Mouse (Mus musculus): Measurements from ENCODE around the gene Aldh3a1.
"Not testable (repeated sequence)": the region's sequence is repeated elsewhere in the genome, so short reads cannot be mapped to it uniquely, and the experiment has no call there.

Aldh3a1 gene

GRCm38 (mm10) chr11:61207487-61208246, at the start of gene Aldh3a1:
TSS of gene Aldh3a1 (plus strand) at chr11:61207537.
- no peak for DNase-seq (ENCODE audit: low spot score in 2 of 2)

- DNase-seq (ENCODE audit: low spot score in 2 of 2) = no peak
Observed at GRCm38 (mm10) chr11:61158141-61158540, 49.2 kb upstream of the Aldh3a1 start.

DNA sequence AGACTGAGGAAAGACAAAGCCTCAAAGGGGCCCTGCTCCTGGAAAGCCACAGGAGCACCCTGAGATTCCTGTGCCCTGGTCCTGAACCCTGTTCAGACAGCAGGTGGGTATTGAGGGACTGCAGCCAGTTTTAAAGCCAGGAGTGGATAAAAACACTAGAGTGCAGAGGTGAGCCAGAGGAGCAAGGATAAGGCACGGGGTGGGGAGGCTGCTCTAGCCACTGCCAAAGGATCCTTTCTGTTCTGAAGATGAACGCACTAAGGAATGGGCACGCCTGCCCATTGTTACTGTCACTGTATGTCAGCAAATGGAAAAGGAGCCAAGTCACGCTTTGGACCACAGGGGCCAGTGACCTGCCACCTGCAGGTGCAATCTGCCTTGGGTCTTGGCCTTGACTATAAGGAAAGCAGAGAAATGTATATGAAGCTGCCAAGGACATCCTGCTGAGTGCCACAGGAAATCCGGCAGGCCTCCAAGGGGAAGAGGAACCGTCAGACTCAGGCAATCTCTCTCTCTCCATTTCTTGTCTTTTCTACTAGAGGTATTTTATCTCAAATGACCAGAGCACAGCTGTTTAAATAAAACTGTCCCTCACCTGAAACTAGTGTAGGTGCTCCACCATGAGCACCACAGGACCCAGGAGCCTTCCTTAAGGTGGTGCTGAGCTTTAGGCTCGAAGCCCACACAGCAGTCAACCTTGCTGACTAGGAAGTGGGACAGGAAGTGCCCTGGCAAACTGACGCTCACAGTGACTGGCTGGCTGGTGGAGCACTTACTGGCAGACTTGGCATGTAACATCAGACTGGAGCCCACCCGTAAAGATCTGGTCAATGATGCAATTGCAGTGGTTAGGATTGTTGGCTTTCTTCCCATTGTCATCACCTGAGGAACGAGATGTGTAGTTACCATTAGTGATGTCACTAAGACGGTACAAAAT, 47.3 kb upstream of the Aldh3a1 start:
- no peak for DNase-seq (ENCODE audit: low spot score in 2 of 2)

GRCm38 (mm10) chr11:61161121-61161520, 46.2 kb upstream of the Aldh3a1 start:
- no peak for DNase-seq (ENCODE audit: low spot score in 2 of 2)

DNA sequence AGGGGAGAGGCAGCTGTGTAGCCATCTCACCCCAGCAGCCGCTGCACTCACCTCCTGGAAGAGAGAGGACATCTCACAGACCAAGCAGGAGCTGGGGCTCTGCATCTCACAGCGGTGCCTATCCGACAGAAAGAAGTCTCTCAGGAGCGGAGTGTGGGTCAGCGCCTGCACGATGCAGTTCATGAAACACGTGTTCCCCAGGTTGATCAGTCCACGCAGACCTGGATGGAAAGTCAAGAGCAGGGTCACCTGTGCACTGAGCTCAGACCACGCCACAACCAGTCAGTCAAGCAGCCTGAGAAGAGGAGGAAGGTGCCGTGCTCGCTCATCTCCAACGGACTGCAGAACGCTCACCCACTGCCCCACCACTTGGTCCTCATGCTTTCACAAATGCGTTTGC, 44.6 kb upstream of the Aldh3a1 start:
- no peak for DNase-seq (ENCODE audit: low spot score in 2 of 2)

GRCm38 (mm10) chr11:61163341-61163740, 44.0 kb upstream of the Aldh3a1 start:
- DNase-seq (ENCODE audit: low spot score in 2 of 2) = no peak

DNA sequence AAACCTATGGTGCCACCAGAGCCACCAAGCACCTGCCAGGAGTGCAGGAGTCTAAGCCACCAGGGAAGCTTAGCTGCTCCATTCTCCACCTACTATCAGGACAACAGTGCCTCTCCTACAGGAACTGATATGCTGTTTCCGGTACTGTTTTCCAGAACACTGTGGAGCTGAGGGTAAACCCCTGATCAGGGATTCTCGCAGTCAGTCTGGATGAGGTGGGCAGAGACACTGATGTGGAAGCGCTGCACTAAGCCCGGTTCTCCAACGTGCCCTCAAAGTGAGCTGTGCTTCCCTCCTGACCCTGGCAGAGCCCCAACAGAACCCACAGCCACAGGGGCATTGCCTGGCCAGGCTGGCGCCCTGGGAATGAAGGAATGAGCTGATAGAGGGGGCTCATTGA, 43.0 kb upstream of the Aldh3a1 start:
- DNase-seq (ENCODE audit: low spot score in 2 of 2) = no peak

- DNase-seq (ENCODE audit: low spot score in 2 of 2) = no peak
Observed at GRCm38 (mm10) chr11:61164881-61165280, 42.5 kb upstream of the Aldh3a1 start.

DNA sequence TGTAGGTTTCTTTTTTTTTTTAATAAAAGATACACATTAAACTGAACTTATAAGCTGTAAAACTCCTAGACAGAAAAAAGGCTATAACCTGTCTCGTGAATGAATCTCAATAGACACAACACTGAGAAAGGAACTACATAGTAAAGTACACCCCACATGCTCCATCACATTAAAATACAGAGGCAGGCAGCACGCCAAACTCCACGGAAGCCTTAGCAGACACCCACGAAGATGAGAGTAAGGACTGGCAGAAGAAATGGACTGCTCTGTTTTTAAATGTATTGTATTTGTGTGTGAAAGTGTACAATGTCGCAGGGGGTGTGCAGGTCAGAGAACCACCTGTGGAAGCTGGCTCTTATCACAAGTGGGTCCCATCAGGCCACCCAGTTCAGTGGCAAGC, 37.2 kb upstream of the Aldh3a1 start:
- no peak for DNase-seq (ENCODE audit: low spot score in 2 of 2)

GRCm38 (mm10) chr11:61173477-61173876, 33.9 kb upstream of the Aldh3a1 start:
- not testable (repeated sequence) for DNase-seq (ENCODE audit: low spot score in 2 of 2)

DNA sequence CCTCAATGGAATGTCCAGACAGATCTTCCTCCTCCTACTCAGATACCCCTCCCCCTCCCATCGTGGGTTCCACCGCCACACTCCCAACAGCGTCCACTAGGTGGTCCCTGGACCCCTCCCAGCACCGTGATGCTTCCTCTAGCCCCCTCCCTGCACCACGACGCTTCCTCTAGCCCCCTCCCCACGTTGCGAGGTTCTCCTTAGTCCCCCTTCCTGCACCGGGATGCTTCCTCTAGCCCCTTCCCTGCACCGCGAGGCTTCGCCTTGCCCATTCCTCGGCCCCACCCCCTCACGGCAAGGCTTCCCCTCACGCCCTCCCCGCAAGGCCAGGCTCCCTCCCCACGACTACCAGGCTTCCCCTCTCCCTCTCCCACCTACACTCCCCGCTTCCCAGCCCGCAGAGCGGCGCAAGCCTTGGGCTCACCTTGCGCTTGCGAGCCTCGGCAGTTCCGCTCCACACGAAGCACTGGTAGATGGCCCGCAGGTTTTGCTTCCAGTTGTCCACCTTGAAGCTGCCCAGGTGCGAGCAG, 33.0 kb upstream of the Aldh3a1 start:
- DNase-seq (ENCODE audit: low spot score in 2 of 2) = no peak

DNA sequence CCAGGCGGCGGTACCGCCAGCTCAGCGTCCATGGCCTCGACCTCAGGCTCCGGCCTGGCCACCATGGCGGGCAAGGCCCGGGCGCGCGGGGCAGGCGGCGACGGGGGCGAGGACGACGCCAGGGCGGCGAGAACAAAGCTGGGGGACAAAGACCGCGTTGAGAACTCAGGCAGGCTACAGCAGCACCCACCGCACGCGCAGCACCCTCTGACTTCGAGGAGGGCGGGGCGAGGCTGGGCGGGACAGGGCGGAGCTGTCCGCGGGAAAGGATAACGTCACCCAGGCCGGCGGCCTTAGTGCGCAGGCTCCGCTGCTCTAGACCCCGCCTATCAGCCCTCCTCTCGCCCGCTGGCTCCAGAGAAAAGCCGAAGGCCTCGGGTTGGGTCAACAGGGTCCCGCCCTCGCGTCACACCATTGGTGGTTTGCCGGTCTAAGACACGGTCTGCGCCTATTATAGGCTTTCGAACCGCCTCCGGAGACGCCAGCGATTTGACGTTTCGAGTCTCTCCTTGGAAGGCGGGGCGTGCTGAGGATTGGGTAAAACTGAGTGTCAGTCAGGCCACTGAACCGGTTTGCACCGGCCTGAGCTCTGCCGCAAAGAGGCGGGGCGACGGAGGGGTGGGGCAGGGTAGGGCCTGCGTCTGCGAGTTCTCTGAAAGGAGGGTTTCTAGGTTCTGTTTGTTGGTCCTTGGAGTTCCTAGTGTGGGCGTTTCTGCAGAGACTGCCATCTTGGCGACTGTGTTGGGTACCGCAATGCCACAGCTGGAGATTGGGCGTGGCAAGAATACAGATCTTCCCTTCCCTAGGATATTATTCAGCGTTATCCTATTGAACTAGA, 32.3 kb upstream of the Aldh3a1 start, which contains the start of gene Usp22:
Usp22 (minus strand) TSS at position 235 of the 838 bp plus-strand sequence.
- DNase-seq (ENCODE audit: low spot score in 2 of 2) = peak; percentile 100

- no peak for DNase-seq (ENCODE audit: low spot score in 2 of 2)
Observed at GRCm38 (mm10) chr11:61175778-61176177, 31.6 kb upstream of the Aldh3a1 start.

DNA sequence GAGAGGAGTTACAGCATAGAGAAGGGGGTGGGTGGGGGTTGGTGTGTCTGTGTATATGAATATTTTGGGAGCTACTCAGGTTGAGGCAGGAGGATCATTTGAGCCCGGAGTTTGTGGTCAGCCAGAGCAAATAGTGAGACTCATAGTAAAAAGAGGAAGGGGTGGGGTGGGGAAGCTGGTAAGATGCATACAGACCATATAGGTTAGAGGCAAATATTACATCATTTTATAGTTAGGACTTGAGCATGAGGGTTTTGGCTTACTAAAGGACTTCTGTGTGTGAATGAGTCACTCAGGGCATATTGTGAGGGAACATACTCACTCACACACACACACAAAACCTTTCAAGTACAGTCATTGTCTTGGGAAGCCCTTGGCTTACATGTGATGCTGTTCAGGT, 31.0 kb upstream of the Aldh3a1 start:
- DNase-seq (ENCODE audit: low spot score in 2 of 2) = no peak

DNA sequence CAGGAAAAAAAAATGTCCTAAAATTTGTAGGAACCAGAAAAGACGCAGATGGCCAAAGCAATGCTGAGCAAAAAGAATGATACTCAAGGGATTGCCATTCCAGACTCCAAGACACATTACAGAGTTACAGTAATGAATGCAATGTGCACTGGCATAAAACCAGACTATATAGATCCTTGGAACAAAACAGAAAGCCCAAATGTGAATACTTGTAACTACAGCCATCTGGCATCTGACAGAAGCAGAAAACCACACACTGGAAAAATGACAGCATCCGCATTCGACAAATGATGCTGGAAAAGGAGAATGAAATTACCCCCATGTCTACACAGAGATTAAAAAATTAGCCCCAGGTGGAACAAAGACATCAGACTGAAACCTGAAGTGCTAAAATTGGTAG, 27.0 kb upstream of the Aldh3a1 start:
- peak in 1 of 2 experiments; percentile 39 for DNase-seq (ENCODE audit: low spot score in 2 of 2)

DNA sequence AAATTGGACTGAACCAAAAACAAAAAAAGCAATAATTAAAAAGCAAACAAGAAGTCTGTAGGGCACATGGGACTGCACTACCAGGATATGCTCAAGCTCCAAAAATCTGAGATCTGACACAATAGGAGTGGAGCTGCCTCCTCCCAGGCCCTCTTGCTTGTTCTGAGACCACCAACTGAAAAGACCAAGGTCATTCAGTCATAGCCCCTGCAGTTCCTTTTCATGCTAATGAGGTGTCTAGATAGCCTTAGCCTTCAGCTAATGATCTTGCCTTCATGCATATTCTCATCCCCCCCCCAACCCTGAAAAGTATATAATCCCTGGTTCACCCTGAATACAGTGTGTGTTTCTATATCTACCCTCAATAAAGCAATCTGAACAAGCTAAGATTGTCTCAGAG, 25.7 kb upstream of the Aldh3a1 start:
- DNase-seq (ENCODE audit: low spot score in 2 of 2) = no peak

- DNase-seq (ENCODE audit: low spot score in 2 of 2) = no peak
Observed at GRCm38 (mm10) chr11:61183820-61184219, 23.5 kb upstream of the Aldh3a1 start.

DNA sequence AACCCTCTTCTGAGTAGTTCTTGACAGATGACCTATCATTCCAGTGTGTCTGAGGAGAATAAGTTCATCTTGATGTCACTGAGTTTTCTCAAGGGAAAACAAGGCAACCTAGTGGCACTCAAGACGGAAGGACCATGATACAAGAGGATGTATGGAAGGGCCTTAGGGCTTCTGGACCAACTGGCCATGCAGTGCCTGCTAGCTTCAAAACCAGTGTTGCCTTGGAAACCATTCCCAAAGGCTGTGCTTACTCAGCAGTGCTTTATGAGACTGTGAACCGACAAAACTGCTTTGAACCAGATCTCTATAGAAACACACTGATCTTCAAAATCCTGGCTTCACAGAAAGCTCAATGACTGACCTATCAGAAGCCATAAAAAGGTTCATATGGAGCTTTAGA, 16.6 kb upstream of the Aldh3a1 start:
- no peak for DNase-seq (ENCODE audit: low spot score in 2 of 2)

- DNase-seq (ENCODE audit: low spot score in 2 of 2) = not testable (repeated sequence)
Observed at GRCm38 (mm10) chr11:61192123-61192522, 15.2 kb upstream of the Aldh3a1 start.

- no peak for DNase-seq (ENCODE audit: low spot score in 2 of 2)
Observed at GRCm38 (mm10) chr11:61192779-61193178, 14.6 kb upstream of the Aldh3a1 start.

DNA sequence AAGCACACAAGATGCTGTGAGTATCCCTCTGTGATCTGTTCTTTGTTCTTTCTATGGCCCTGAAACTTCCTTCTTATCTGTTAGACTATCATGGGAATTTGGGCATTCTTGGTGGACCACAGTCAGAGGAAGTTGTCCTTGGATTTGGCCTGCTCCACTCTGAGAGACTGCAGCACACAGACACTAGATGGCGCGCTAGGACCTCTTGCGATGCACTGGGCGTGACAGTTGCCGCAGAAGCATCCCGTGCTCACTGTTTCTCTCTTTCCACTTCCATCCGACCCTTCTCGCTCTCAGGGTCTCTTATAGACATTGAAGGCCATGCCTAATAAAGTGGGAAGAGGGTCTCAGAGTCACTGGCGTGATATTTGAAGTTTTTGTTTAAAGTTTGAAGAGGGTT, 13.9 kb upstream of the Aldh3a1 start:
- DNase-seq (ENCODE audit: low spot score in 2 of 2) = peak; percentile 76 to 84

Measured in frontal cortex, postnatal 36 days (tissue).